Mouse (Mus musculus): ENCODE results near the gene Ccdc149. TPM values are rescaled to one million over a fixed set of nuclear protein-coding genes. Genes with fewer than 3 reads are reported as not detected.

Gene Ccdc149
- polyA plus RNA-seq, 1 experiment from 2014 or later: 3.4 TPM

DNA sequence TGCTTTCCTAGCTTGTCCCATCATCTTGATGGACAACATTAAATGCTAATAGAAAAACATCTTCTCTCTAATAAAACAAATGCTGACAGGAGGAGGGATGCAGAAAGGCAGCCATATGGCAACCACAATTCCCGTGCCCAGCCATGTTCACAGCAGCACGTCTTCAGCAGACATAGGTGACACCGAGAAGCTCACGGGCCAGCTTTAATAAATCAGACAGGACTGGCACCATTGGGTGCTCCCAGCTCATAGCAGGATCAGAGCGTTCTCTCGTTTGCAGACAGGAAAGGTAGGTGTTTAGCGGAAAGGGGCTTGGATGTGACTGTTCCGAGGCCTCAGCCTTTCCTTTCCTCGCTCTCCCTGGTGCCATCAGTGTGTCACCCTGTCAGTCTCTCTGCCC is 95.5 kb downstream of the Ccdc149 start:
- 76% methylated on average over 9 of the region's 9 CpGs for WGBS
- no peak overlapping the region for H3K27ac ChIP-seq (ENCODE audit: low read length)
- DNase-seq (ENCODE audit: low spot score): no peak
- no peak overlapping the region for H3K4me2 ChIP-seq (replicated peaks; ENCODE audit: low read depth, low read length)
- H3K4me3 ChIP-seq (ENCODE audit: low read depth, low read length): no peak overlapping the region
- no peaks in the 10 kb centered on the region for H3K36me3 ChIP-seq (ENCODE audit: insufficient read depth, low read length)
- TF ChIP-seq EP300 (IDR thresholded peaks at IDR 0.05) (no peak), CTCF (IDR thresholded peaks at IDR 0.05) (no peak)
- H3K9me3 ChIP-seq (ENCODE audit: low read length): no peaks in the 10 kb centered on the region
- no peak for ATAC-seq
- no peak overlapping the region for H3K9ac ChIP-seq (replicated peaks; ENCODE audit: low read depth)
- no peaks in the 10 kb centered on the region for H3K27me3 ChIP-seq (replicated peaks; ENCODE audit: insufficient read depth, low read length)
- H3K4me1 ChIP-seq (ENCODE audit: insufficient read depth, low read depth, low read length): no peaks in the 10 kb centered on the region

DNA sequence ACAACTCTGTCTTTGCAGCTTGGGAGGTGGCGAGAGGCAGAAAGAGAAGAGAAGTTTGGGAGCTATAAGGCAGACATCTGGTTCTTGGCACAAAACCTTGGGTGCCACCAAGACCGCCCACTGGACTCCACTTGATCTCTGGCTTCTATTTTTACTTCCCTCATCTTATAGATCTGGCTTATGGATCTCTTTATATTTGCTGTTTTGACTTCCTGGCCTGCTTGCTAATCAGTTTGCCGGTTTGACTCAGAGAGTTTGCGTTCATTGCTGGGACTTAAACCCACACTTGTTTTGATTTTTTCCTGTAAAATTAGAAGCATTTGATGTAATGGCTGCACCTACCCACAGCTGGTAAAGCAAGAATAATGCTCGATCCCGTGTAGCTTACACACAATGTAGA is 100.4 kb downstream of the Ccdc149 start:
- Histone ChIP-seq H3K27me3 (replicated peaks; ENCODE audit: insufficient read depth, low read length) (no peaks in the 10 kb centered on the region), H3K4me1 (ENCODE audit: insufficient read depth, low read depth, low read length) (no peaks in the 10 kb centered on the region), H3K9ac (replicated peaks; ENCODE audit: low read depth) (no peak overlapping the region), H3K4me3 (ENCODE audit: low read depth, low read length) (no peak overlapping the region), H3K4me2 (replicated peaks; ENCODE audit: low read depth, low read length) (no peak overlapping the region), H3K36me3 (ENCODE audit: insufficient read depth, low read length) (no peaks in the 10 kb centered on the region), H3K27ac (ENCODE audit: low read length) (no peak overlapping the region), H3K9me3 (ENCODE audit: low read length) (no peaks in the 10 kb centered on the region)
- 89% methylated on average over 6 of the region's 6 CpGs for WGBS
- no peak for TF ChIP-seq EP300 (IDR thresholded peaks at IDR 0.05)
- TF ChIP-seq CTCF (IDR thresholded peaks at IDR 0.05): no peak
- DNase-seq (ENCODE audit: low spot score) (no peak), ATAC-seq (no peak)

DNA sequence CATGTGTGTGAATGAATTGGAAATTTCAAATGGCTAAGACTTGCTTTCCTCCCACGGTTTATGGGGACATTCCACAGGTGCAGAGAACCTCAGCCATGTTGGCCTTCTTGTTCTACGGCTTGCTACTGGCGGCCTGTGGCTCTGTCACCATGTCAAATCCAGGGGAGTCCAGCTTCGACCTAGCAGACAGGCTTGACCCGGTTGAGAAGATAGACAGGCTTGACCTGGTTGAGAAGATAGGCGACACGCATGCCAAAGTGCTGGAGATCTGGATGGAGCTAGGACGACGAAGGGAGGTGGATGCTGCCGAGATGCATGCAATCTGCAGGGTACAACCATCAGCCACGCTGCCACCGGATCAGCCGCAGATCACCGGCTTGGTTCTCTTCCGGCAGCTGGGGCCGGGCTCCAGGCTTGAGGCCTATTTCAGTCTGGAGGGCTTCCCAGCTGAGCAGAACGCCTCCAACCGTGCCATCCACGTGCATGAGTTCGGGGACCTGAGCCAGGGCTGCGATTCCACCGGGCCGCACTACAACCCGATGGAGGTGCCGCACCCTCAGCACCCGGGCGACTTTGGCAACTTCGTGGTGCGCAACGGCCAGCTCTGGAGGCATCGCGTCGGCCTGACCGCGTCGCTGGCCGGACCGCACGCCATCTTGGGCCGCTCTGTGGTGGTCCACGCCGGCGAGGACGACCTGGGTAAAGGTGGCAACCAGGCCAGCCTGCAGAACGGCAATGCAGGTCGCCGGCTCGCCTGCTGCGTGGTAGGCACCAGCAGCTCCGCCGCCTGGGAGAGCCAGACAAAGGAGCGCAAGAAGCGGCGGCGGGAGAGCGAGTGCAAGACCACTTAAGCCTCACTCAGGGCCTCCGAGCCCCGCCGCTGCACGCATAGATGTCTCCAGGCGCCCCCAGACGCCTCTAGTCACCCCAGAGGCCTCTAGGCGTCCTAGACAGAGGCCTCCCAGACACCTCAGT is 103.2 kb downstream of the Ccdc149 start:
- TF ChIP-seq EP300 (IDR thresholded peaks at IDR 0.05) (no peak), CTCF (IDR thresholded peaks at IDR 0.05) (no peak)
- H3K4me3 ChIP-seq (ENCODE audit: low read depth, low read length): no peak overlapping the region

GRCm38 (mm10) chr5:52366661-52367060 is 104.7 kb downstream of the Ccdc149 start:
- Histone ChIP-seq H3K9me3 (ENCODE audit: low read length) (no peaks in the 10 kb centered on the region), H3K4me3 (ENCODE audit: low read depth, low read length) (no peak overlapping the region), H3K9ac (replicated peaks; ENCODE audit: low read depth) (no peak overlapping the region), H3K4me1 (ENCODE audit: insufficient read depth, low read depth, low read length) (peaks cover 9% of the 10 kb centered on the region; the same call in 1 of the 2 replicates), H3K36me3 (ENCODE audit: insufficient read depth, low read length) (no peaks in the 10 kb centered on the region), H3K4me2 (replicated peaks; ENCODE audit: low read depth, low read length) (no peak overlapping the region), H3K27ac (ENCODE audit: low read length) (no peak overlapping the region), H3K27me3 (replicated peaks; ENCODE audit: insufficient read depth, low read length) (no peaks in the 10 kb centered on the region)
- no peak for ATAC-seq
- no peak for TF ChIP-seq EP300 (IDR thresholded peaks at IDR 0.05)
- WGBS: 36% methylated on average over 2 of the region's 2 CpGs
- DNase-seq (ENCODE audit: low spot score): no peak

More for the DNA sequence above, 103.2 kb downstream of the Ccdc149 start:
- peaks cover 8% of the 10 kb centered on the region; the same call in 1 of the 2 replicates for H3K4me1 ChIP-seq (ENCODE audit: insufficient read depth, low read depth, low read length)
- no peak overlapping the region for H3K4me2 ChIP-seq (replicated peaks; ENCODE audit: low read depth, low read length)
- no peaks in the 10 kb centered on the region for H3K9me3 ChIP-seq (ENCODE audit: low read length)
- no peak overlapping the region for H3K9ac ChIP-seq (replicated peaks; ENCODE audit: low read depth)
- H3K27me3 ChIP-seq (replicated peaks; ENCODE audit: insufficient read depth, low read length): no peaks in the 10 kb centered on the region
- ATAC-seq (no peak), DNase-seq (ENCODE audit: low spot score) (no peak)
- 52% methylated on average over 63 of the region's 63 CpGs for WGBS
- H3K27ac ChIP-seq (ENCODE audit: low read length): no peak overlapping the region
- H3K36me3 ChIP-seq (ENCODE audit: insufficient read depth, low read length): no peaks in the 10 kb centered on the region

GRCm38 (mm10) chr5:52365930-52366329 is 105.4 kb downstream of the Ccdc149 start:
- ATAC-seq (no peak), DNase-seq (ENCODE audit: low spot score) (no peak)
- Histone ChIP-seq H3K27me3 (replicated peaks; ENCODE audit: insufficient read depth, low read length) (no peaks in the 10 kb centered on the region), H3K36me3 (ENCODE audit: insufficient read depth, low read length) (no peaks in the 10 kb centered on the region), H3K27ac (ENCODE audit: low read length) (no peak overlapping the region), H3K9me3 (ENCODE audit: low read length) (no peaks in the 10 kb centered on the region), H3K4me2 (replicated peaks; ENCODE audit: low read depth, low read length) (no peak overlapping the region), H3K4me3 (ENCODE audit: low read depth, low read length) (no peak overlapping the region), H3K9ac (replicated peaks; ENCODE audit: low read depth) (no peak overlapping the region), H3K4me1 (ENCODE audit: insufficient read depth, low read depth, low read length) (peaks cover 9% of the 10 kb centered on the region; the same call in 1 of the 2 replicates)
- 80% methylated on average over 5 of the region's 5 CpGs for WGBS
- TF ChIP-seq EP300 (IDR thresholded peaks at IDR 0.05) (no peak), CTCF (IDR thresholded peaks at IDR 0.05) (no peak)

GRCm38 (mm10) chr5:52364521-52364920 is 106.8 kb downstream of the Ccdc149 start:
- Histone ChIP-seq H3K9me3 (ENCODE audit: low read length) (no peaks in the 10 kb centered on the region), H3K9ac (replicated peaks; ENCODE audit: low read depth) (no peak overlapping the region), H3K4me1 (ENCODE audit: insufficient read depth, low read depth, low read length) (peaks cover 12% of the 10 kb centered on the region), H3K27me3 (replicated peaks; ENCODE audit: insufficient read depth, low read length) (no peaks in the 10 kb centered on the region), H3K4me2 (replicated peaks; ENCODE audit: low read depth, low read length) (peak overlapping the region; percentile 19; the same call in 1 of the 2 replicates), H3K36me3 (ENCODE audit: insufficient read depth, low read length) (no peaks in the 10 kb centered on the region), H3K27ac (ENCODE audit: low read length) (no peak overlapping the region), H3K4me3 (ENCODE audit: low read depth, low read length) (no peak overlapping the region)
- ATAC-seq (no peak), DNase-seq (ENCODE audit: low spot score) (no peak)
- TF ChIP-seq CTCF (IDR thresholded peaks at IDR 0.05): no peak
- TF ChIP-seq EP300 (IDR thresholded peaks at IDR 0.05): no peak
- WGBS: 53% methylated on average over 5 of the region's 5 CpGs
